Mouse (Mus musculus) G1E (cell line): ENCODE results near the gene Angptl4.

Experiments
- CTCF ChIP-seq: IDR thresholded peaks from 2 replicates; pipeline ENCODE4 v1.5.1; 2012; ENCODE audit warnings: low read depth, low read length, inconsistent platforms, mixed read lengths
- TAL1 ChIP-seq: conservative IDR thresholded peaks from 2 replicates; pipeline ENCODE4 v1.6.1; 2012; ENCODE audit warnings: low read depth, low read length, inconsistent platforms, mixed read lengths

DNA sequence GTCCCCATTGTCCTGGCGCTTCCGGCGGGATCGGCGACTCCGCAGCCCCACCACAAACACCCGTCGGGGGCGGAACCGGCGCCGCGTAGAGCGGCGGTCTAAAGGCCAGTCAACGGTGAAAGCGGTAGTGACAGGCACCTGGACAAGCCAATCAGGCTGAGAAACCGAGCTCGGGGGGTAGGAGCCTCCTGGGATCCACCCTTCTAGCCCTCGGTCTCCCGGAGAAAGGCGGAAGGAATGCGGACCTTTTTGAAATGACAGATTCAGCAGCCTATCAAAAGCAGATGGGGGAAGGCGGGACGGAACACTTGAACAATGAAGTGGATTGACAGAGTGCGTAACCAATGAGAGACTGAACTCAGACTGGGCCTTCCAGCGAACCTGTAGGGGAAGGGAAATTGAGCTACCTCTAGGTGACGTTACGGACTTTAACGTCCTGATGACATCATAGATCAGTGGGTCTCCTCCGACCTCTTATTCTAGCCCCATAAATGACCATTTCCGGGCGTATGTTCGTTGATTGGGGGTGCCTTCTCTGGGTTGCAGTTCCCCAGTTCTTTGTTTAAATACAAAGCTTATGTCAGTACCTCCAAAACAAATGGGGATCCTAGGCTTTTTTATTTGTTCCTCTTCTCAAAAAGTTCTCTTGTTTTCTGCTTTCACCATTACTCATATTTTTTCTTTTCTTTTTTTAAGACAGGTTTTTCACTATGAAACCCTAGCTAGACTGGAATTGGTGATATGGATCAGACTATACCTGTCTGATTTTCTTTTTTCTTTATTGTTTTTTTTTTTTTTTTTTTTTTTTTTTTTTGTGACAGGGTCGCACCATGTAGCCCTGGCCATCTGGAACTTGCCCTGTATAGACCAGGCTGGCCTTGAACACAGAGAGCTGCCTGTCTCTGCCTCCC lies 21.1 kb downstream of the Angptl4 start, which contains the start of gene Rab11b:
- no peak for TF ChIP-seq CTCF
- TF ChIP-seq TAL1, result no peak
